Mouse (Mus musculus) kidney, embryonic 16.5 days (tissue): ENCODE measurements at regions not wholly inside any gene's neighbourhood (a gene's known extent, or its start where the extent isn't known, plus 50 kb on each side); places are given as distances from the start of the nearest gene placed in this dataset.
"Not testable (repeated sequence)": the region's sequence is repeated elsewhere in the genome, so short reads cannot be mapped to it uniquely, and the experiment has no call there.

ENCODE experiments used
- ATAC-seq: fragments of 200-750 bp; cut with Nextera tagmentation; 2 replicates; pipeline ENCODE4 v1.8.0; 2017; ENCODE audit warnings: moderate TSS enrichment; ENCODE audit not compliant: low FRiP score, low TSS enrichment
- H3K27ac ChIP-seq: fragments of 300-500 bp; sonication (generic); 2 replicates; pipeline ENCODE4 v1.5.1; 2014; ENCODE audit warnings: low read length
- H3K27me3 ChIP-seq: fragments of 300-500 bp; sonication (generic); 2 replicates; pipeline ENCODE4 v1.6.1; 2014; ENCODE audit warnings: low read length, control low read depth, mixed read lengths; ENCODE audit not compliant: insufficient read depth
- H3K36me3 ChIP-seq: fragments of 300-500 bp; sonication (generic); 2 replicates; pipeline ENCODE4 v1.6.1; 2014; ENCODE audit warnings: low read length, control low read depth, mixed read lengths; ENCODE audit not compliant: insufficient read depth
- H3K4me1 ChIP-seq: fragments of 300-500 bp; sonication (generic); 2 replicates; pipeline ENCODE4 v1.6.1; 2014; ENCODE audit warnings: low read length, control low read depth, mixed read lengths; ENCODE audit not compliant: insufficient read depth
- H3K4me2 ChIP-seq: fragments of 300-500 bp; sonication (generic); replicated peaks from 2 replicates; pipeline ENCODE4 v1.6.1; 2014; ENCODE audit warnings: low read depth, low read length
- H3K4me3 ChIP-seq: fragments of 300-500 bp; sonication (generic); 2 replicates; pipeline ENCODE4 v1.5.1; 2014; ENCODE audit warnings: mild to moderate bottlenecking, low read length
- H3K9ac ChIP-seq: fragments of 300-500 bp; sonication (generic); replicated peaks from 2 replicates; pipeline ENCODE4 v1.6.1; 2014; ENCODE audit warnings: low read length
- H3K9me3 ChIP-seq: fragments of 300-500 bp; sonication (generic); 2 replicates; pipeline ENCODE4 v1.6.1; 2016; ENCODE audit warnings: low read length, control low read depth
- WGBS: fragments of 180-500 bp; shearing (Covaris S2); extraction: QIAGEN DNeasy Blood & Tissue Kit; methylation state at CpG from one replicate; pipeline ENCODE4 v1.1.7; 2014; 5-methylcytosine and 5-hydroxymethylcytosine counted together

DNA sequence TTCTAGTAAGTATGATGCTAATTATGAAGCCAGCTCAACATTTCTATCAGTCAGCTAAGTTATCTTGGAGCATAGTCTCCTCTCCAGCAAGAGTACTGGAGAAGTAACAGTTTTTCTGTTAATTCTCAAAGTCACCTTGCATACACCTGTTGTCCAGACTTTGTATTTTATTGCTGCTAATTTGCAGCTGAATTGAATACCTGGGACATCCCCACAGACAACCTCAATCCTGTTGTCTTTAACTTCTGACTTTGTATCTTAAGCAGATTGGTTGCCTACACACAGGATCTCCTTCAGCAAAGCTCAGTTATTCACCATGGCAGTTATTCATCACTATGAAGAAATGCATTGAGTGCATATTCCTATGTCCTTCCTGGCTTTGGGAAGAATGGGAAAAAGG, 251.7 kb upstream of the Gje1 start:
- H3K4me1 ChIP-seq, result no peaks in the 10 kb centered on the region
- H3K4me2 ChIP-seq, result no peak overlapping the region
- H3K27me3 ChIP-seq, result no peaks in the 10 kb centered on the region
- H3K27ac ChIP-seq, result no peak overlapping the region
- no peak overlapping the region for H3K4me3 ChIP-seq
- H3K9ac ChIP-seq, result no peak overlapping the region
- no peak for ATAC-seq
- no peaks in the 10 kb centered on the region for H3K36me3 ChIP-seq
- H3K9me3 ChIP-seq, result no peaks in the 10 kb centered on the region

- Histone ChIP-seq H3K9ac (no peak overlapping the region), H3K4me3 (no peak overlapping the region), H3K36me3 (no peaks in the 10 kb centered on the region), H3K9me3 (no peaks in the 10 kb centered on the region), H3K27ac (no peak overlapping the region), H3K4me1 (no peaks in the 10 kb centered on the region), H3K27me3 (no peaks in the 10 kb centered on the region), H3K4me2 (no peak overlapping the region)
- no peak for ATAC-seq
- 59% methylated on average over 1 of the region's 1 CpGs for WGBS
Measured at GRCm38 (mm10) chr10:14967645-14968044, 249.6 kb upstream of the Gje1 start.

GRCm38 (mm10) chr10:14966771-14967170, 248.8 kb upstream of the Gje1 start:
- H3K9ac ChIP-seq, H3K4me2 ChIP-seq, H3K4me1 ChIP-seq, H3K9me3 ChIP-seq, ATAC-seq, H3K27me3 ChIP-seq, H3K36me3 ChIP-seq, H3K4me3 ChIP-seq, H3K27ac ChIP-seq: not testable (repeated sequence)
- 82% methylated on average over 3 of the region's 3 CpGs for WGBS

- Histone ChIP-seq H3K27me3 (no peaks in the 10 kb centered on the region), H3K27ac (no peak overlapping the region), H3K4me3 (no peak overlapping the region), H3K9me3 (no peaks in the 10 kb centered on the region), H3K9ac (no peak overlapping the region), H3K4me2 (no peak overlapping the region), H3K36me3 (no peaks in the 10 kb centered on the region), H3K4me1 (no peaks in the 10 kb centered on the region)
- no peak; the same call in 1 of the 2 replicates for ATAC-seq
- WGBS, result 51% methylated on average over 1 of the region's 1 CpGs
Measured at GRCm38 (mm10) chr10:14952899-14953478, 235.0 kb upstream of the Gje1 start.

DNA sequence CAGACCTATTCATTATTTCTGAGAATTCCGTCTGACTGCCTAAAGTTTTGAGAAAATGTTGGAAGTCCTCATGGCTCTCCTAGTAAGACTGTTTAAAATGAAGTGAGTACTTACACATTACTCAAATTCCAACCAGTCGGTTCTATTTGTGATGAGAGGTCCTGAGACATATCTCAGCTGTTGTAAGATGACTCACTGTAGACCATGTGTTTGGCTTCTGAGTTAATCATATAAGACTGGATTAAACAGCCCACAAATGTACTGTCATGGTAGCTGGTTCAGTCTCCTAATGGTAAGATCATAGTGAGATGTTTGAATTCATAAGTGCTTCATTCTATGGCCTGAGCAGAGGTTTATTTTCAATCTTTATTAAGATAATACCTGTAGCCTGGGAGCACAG, 223.9 kb upstream of the Gje1 start:
- ATAC-seq, result no peak
- Histone ChIP-seq H3K4me3 (no peak overlapping the region), H3K9ac (no peak overlapping the region), H3K9me3 (no peaks in the 10 kb centered on the region), H3K27ac (no peak overlapping the region), H3K27me3 (no peaks in the 10 kb centered on the region), H3K4me2 (no peak overlapping the region), H3K36me3 (no peaks in the 10 kb centered on the region), H3K4me1 (no peaks in the 10 kb centered on the region)
- 47% methylated on average over 2 of the region's 2 CpGs for WGBS
